Mouse (Mus musculus) hindbrain, postnatal 0 days (tissue): ENCODE results near the gene Igfbp5. TPM values are rescaled to one million over a fixed set of nuclear protein-coding genes. Genes with fewer than 3 reads are reported as not detected.

Source experiments
- ATAC-seq: fragments of 200-750 bp; cut with Nextera tagmentation; 2 replicates; pipeline ENCODE4 v1.8.0; 2017; ENCODE audit warnings: mild to moderate bottlenecking, moderate TSS enrichment, moderate library complexity
- DNase-seq: peaks from one replicate; pipeline ENCODE4 v3.0.0-alpha.2; 2015; ENCODE audit warnings: low spot score
- H3K27ac ChIP-seq: fragments of 300-500 bp; sonication (generic); 2 replicates; pipeline ENCODE4 v1.5.1; 2014; ENCODE audit warnings: mild to moderate bottlenecking
- H3K27me3 ChIP-seq: fragments of 300-500 bp; sonication (generic); 2 replicates; pipeline ENCODE4 v1.6.1; 2014; ENCODE audit warnings: low read length, mixed read lengths; ENCODE audit not compliant: insufficient read depth
- H3K36me3 ChIP-seq: fragments of 300-500 bp; sonication (generic); 2 replicates; pipeline ENCODE4 v1.6.1; 2014; ENCODE audit warnings: low read length, mixed read lengths; ENCODE audit not compliant: insufficient read depth
- H3K4me1 ChIP-seq: fragments of 300-500 bp; sonication (generic); 2 replicates; pipeline ENCODE4 v1.6.1; 2014; ENCODE audit warnings: antibody characterized with exemption, low read length, mixed read lengths; ENCODE audit not compliant: insufficient read depth
- H3K4me2 ChIP-seq: fragments of 300-500 bp; sonication (generic); 2 replicates; pipeline ENCODE4 v1.6.1; 2014; ENCODE audit warnings: low read depth, mild to moderate bottlenecking, low read length, moderate library complexity, mixed read lengths
- H3K4me3 ChIP-seq: fragments of 300-500 bp; sonication (generic); 2 replicates; pipeline ENCODE4 v1.5.1; 2014; ENCODE audit warnings: low read length
- H3K9ac ChIP-seq: fragments of 300-500 bp; sonication (generic); replicated peaks from 2 replicates; pipeline ENCODE4 v1.6.1; 2014; ENCODE audit warnings: mild to moderate bottlenecking, low read length, moderate library complexity, mixed read lengths
- H3K9me3 ChIP-seq: fragments of 300-500 bp; sonication (generic); 2 replicates; pipeline ENCODE4 v1.6.1; 2016; ENCODE audit warnings: low read length, mixed read lengths
- CTCF ChIP-seq: IDR thresholded peaks from 2 replicates; pipeline ENCODE4 v1.5.1; 2016; ENCODE audit warnings: antibody characterized with exemption, control low read depth, low read depth
- WGBS: fragments of 180-500 bp; shearing (Covaris S2); extraction: QIAGEN DNeasy Blood & Tissue Kit; methylation state at CpG from one replicate; pipeline ENCODE4 v1.1.7; 2014; 5-methylcytosine and 5-hydroxymethylcytosine counted together
- polyA plus RNA-seq: library from polyadenylated mRNA; unstranded; fragments of >200 nt; fragmentation: Nextera tagmentation; extraction: Ambion mirVana; gene quantifications from 2 replicates; pipeline ENCODE4 v1.2.1, GENCODE M21; 2015
- total RNA-seq: library from RNA; depleted of rRNA; stranded (reverse); fragments of >200 nt; gene quantifications from 2 replicates; pipeline ENCODE4 v1.2.3, GENCODE M21; 2014

The Igfbp5 gene
- total and polyA plus RNA-seq, 2 experiments from 2014 or later, result 44.6 to 127 TPM

GRCm38 (mm10) chr1:72885111-72885818 is 10.6 kb upstream of the Igfbp5 start:
- TF ChIP-seq CTCF, result no peak
- Histone ChIP-seq H3K27ac (no peak overlapping the region), H3K36me3 (no peaks in the 10 kb centered on the region), H3K4me2 (no peak overlapping the region), H3K4me3 (no peak overlapping the region), H3K9me3 (no peaks in the 10 kb centered on the region), H3K4me1 (no peaks in the 10 kb centered on the region), H3K9ac (no peak overlapping the region), H3K27me3 (no peaks in the 10 kb centered on the region)
- 85% methylated on average over 11 of the region's 11 CpGs for WGBS
- ATAC-seq, result no peak
- no peak for DNase-seq

GRCm38 (mm10) chr1:72879319-72879634 is 4.6 kb upstream of the Igfbp5 start:
- Histone ChIP-seq H3K4me2 (no peak overlapping the region), H3K27me3 (no peaks in the 10 kb centered on the region), H3K36me3 (no peaks in the 10 kb centered on the region), H3K9ac (no peak overlapping the region), H3K27ac (no peak overlapping the region), H3K4me1 (0 out of 2 replicates have a peak, but pooled peaks cover 4% of the 10 kb centered on the region), H3K4me3 (no peak overlapping the region), H3K9me3 (no peaks in the 10 kb centered on the region)
- DNase-seq (peak; percentile 44), ATAC-seq (no peak)
- peak; percentile 51 for TF ChIP-seq CTCF
- 58% methylated on average over 4 of the region's 4 CpGs for WGBS

- TF ChIP-seq CTCF, result no peak
- no peak for ATAC-seq
- no peak overlapping the region for H3K4me3 ChIP-seq
Measured at GRCm38 (mm10) chr1:72878473-72879318, 4.0 kb upstream of the Igfbp5 start.

GRCm38 (mm10) chr1:72877892-72878291 is 3.2 kb upstream of the Igfbp5 start:
- no peaks in the 10 kb centered on the region for H3K36me3 ChIP-seq
- H3K9me3 ChIP-seq, result no peaks in the 10 kb centered on the region
- no peaks in the 10 kb centered on the region for H3K27me3 ChIP-seq
- peak overlapping the region; percentile 43 for H3K4me2 ChIP-seq
- no peak overlapping the region for H3K9ac ChIP-seq
- WGBS, result 3% methylated on average over 3 of the region's 3 CpGs
- DNase-seq (peak; percentile 78), ATAC-seq (peak; percentile 65; the same call in 1 of the 2 replicates)
- H3K27ac ChIP-seq, result no peak overlapping the region
- peak; percentile 95 for TF ChIP-seq CTCF
- H3K4me1 ChIP-seq, result 0 out of 2 replicates have a peak, but pooled peaks cover 4% of the 10 kb centered on the region
- no peak overlapping the region for H3K4me3 ChIP-seq

More at GRCm38 (mm10) chr1:72878473-72879318, 4.0 kb upstream of the Igfbp5 start:
- H3K4me1 ChIP-seq, result 0 out of 2 replicates have a peak, but pooled peaks cover 4% of the 10 kb centered on the region
- WGBS, result 47% methylated on average over 25 of the region's 25 CpGs
- peak; percentile 42 for DNase-seq
- H3K9me3 ChIP-seq, result no peaks in the 10 kb centered on the region
- H3K36me3 ChIP-seq, result no peaks in the 10 kb centered on the region
- H3K4me2 ChIP-seq, result peak overlapping the region; percentile 43
- no peaks in the 10 kb centered on the region for H3K27me3 ChIP-seq
- H3K27ac ChIP-seq, result no peak overlapping the region
- no peak overlapping the region for H3K9ac ChIP-seq

GRCm38 (mm10) chr1:72876111-72876510 is 1.4 kb upstream of the Igfbp5 start:
- WGBS, result 17% methylated on average over 3 of the region's 3 CpGs
- H3K27ac ChIP-seq, result no peak overlapping the region
- H3K4me3 ChIP-seq, result no peak overlapping the region
- 0 out of 2 replicates have a peak, but pooled peaks cover 4% of the 10 kb centered on the region for H3K4me1 ChIP-seq
- DNase-seq (peak; percentile 80), ATAC-seq (no peak)
- no peaks in the 10 kb centered on the region for H3K27me3 ChIP-seq
- TF ChIP-seq CTCF, result peak; percentile 66
- H3K36me3 ChIP-seq, result no peaks in the 10 kb centered on the region
- peak overlapping the region; percentile 83 for H3K4me2 ChIP-seq
- no peaks in the 10 kb centered on the region for H3K9me3 ChIP-seq
- H3K9ac ChIP-seq, result no peak overlapping the region

GRCm38 (mm10) chr1:72875708-72876107 is 1.0 kb upstream of the Igfbp5 start:
- Histone ChIP-seq H3K9me3 (no peaks in the 10 kb centered on the region), H3K27me3 (no peaks in the 10 kb centered on the region), H3K9ac (0 out of 2 replicates have a peak overlapping the region, but pooled peaks have one; percentile 3), H3K4me2 (peak overlapping the region; percentile 83), H3K4me3 (0 out of 2 replicates have a peak overlapping the region, but pooled peaks have one; percentile 51), H3K36me3 (no peaks in the 10 kb centered on the region), H3K4me1 (0 out of 2 replicates have a peak, but pooled peaks cover 4% of the 10 kb centered on the region), H3K27ac (no peak overlapping the region)
- no peak for DNase-seq
- ATAC-seq, result no peak
- TF ChIP-seq CTCF, result no peak
- WGBS, result 6% methylated on average over 3 of the region's 3 CpGs
